Mouse (Mus musculus): ENCODE data around the gene Gm10273.

Gm10273 gene

GRCm38 (mm10) chr10:59402899-59403792, 7.7 kb downstream of the Gm10273 start, which contains the start of gene Pla2g12b:
Pla2g12b (plus strand) TSS chr10:59403660.
- DNase-seq (ENCODE audit: low spot score) = no peak

GRCm38 (mm10) chr10:59403793-59404149, 8.3 kb downstream of the Gm10273 start:
- no peak for DNase-seq (ENCODE audit: low spot score)

- no peak for DNase-seq (ENCODE audit: low spot score)
Observed at GRCm38 (mm10) chr10:59408499-59408898, 13.1 kb downstream of the Gm10273 start.

- DNase-seq (ENCODE audit: low spot score) = no peak
Observed at GRCm38 (mm10) chr10:59410264-59410663, 14.8 kb downstream of the Gm10273 start.

GRCm38 (mm10) chr10:59413711-59414110, 18.3 kb downstream of the Gm10273 start:
- no peak for DNase-seq (ENCODE audit: low spot score)

GRCm38 (mm10) chr10:59416623-59417022, 21.2 kb downstream of the Gm10273 start:
- peak; percentile 30 for DNase-seq (ENCODE audit: low spot score)

GRCm38 (mm10) chr10:59419516-59419915, 24.1 kb downstream of the Gm10273 start:
- DNase-seq (ENCODE audit: low spot score) = no peak

GRCm38 (mm10) chr10:59424453-59424852, 29.0 kb downstream of the Gm10273 start:
- no peak for DNase-seq (ENCODE audit: low spot score)

- peak; percentile 87 for DNase-seq (ENCODE audit: low spot score)
Observed at GRCm38 (mm10) chr10:59425369-59425768, 29.9 kb downstream of the Gm10273 start.

- no peak for DNase-seq (ENCODE audit: low spot score)
Observed at GRCm38 (mm10) chr10:59426371-59426770, 30.9 kb downstream of the Gm10273 start.

- DNase-seq (ENCODE audit: low spot score) = no peak
Observed at GRCm38 (mm10) chr10:59429448-59430135, 34.2 kb downstream of the Gm10273 start.

- DNase-seq (ENCODE audit: low spot score) = no peak
Observed at GRCm38 (mm10) chr10:59430701-59431218, 35.3 kb downstream of the Gm10273 start.

- no peak for DNase-seq (ENCODE audit: low spot score)
Observed at GRCm38 (mm10) chr10:59435746-59436145, 40.3 kb downstream of the Gm10273 start.

- DNase-seq (ENCODE audit: low spot score) = no peak
Observed at GRCm38 (mm10) chr10:59438651-59439050, 43.2 kb downstream of the Gm10273 start.

GRCm38 (mm10) chr10:59439508-59439931, 44.1 kb downstream of the Gm10273 start:
- peak; percentile 69 for DNase-seq (ENCODE audit: low spot score)

- no peak for DNase-seq (ENCODE audit: low spot score)
Observed at GRCm38 (mm10) chr10:59440177-59440576, 44.7 kb downstream of the Gm10273 start.

GRCm38 (mm10) chr10:59441735-59442134, 46.3 kb downstream of the Gm10273 start, which contains the start of gene Oit3:
Oit3 (minus strand) TSS chr10:59441778.
- no peak for DNase-seq (ENCODE audit: low spot score)

- DNase-seq (ENCODE audit: low spot score) = peak; percentile 44
Observed at GRCm38 (mm10) chr10:59443212-59443611, 47.8 kb downstream of the Gm10273 start.

- DNase-seq (ENCODE audit: low spot score) = no peak
Observed at GRCm38 (mm10) chr10:59444106-59444505, 48.7 kb downstream of the Gm10273 start.

- DNase-seq (ENCODE audit: low spot score) = no peak
Observed at GRCm38 (mm10) chr10:59444635-59445034, 49.2 kb downstream of the Gm10273 start.
